Mouse (Mus musculus): ENCODE measurements around the gene Atp2a1.

DNA sequence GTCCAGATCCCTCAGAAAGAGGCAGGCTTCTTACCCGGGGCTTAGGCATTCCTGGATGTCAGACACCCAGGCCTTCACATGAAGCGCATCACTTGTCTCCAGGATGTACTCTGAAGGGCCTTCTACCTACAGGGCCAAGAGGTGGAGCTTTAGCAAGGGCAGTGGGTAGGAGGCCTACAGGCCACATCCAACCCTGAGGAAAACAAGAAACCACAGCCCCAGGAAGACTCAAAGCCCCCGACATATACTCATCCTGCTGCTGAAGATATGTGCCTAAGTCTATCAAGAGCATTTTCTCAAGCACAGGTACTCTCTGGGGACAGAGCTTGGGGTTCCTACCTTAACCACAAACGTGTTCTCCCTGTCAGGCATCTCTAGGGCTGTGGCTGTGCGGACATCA is 8.5 kb upstream of the Atp2a1 start:
- no peak for TF ChIP-seq POLR2A (IDR thresholded peaks at IDR 0.05; ENCODE audit: low read depth, low read length)
- no peak for TF ChIP-seq CTCF (conservative IDR thresholded peaks at IDR 0.05; ENCODE audit: insufficient read depth, insufficient read length, low read depth, low read length)

Measured in kidney, adult 2 months (tissue).